Mouse (Mus musculus): ENCODE measurements around the gene Clec10a. TPM values are rescaled to one million over a fixed set of nuclear protein-coding genes. Genes with fewer than 3 reads are reported as not detected.

Clec10a gene
- polyA plus RNA-seq, 1 experiment, result not detected

- H3K27me3 ChIP-seq (ENCODE audit: control insufficient read depth, insufficient read depth, low read length, poor library complexity, severe bottlenecking), result no peaks in the 10 kb centered on the region
- TF ChIP-seq POLR2A (IDR thresholded peaks at IDR 0.05; ENCODE audit: insufficient read depth, low read length) (no peak), CTCF (IDR thresholded peaks at IDR 0.05; ENCODE audit: low read depth, low read length) (peak; percentile 79), EP300 (IDR thresholded peaks at IDR 0.05; ENCODE audit: insufficient read depth, low read depth, low read length) (no peak)
- H3K36me3 ChIP-seq (ENCODE audit: control insufficient read depth, insufficient read depth, low read length, poor library complexity, severe bottlenecking), result no peaks in the 10 kb centered on the region
- no peak overlapping the region for H3K9ac ChIP-seq (ENCODE audit: low read depth, poor library complexity, severe bottlenecking)
- no peak overlapping the region for H3K27ac ChIP-seq (ENCODE audit: insufficient read depth, low read length)
- H3K4me3 ChIP-seq (ENCODE audit: low read depth, low read length), result no peak overlapping the region
- no peaks in the 10 kb centered on the region for H3K9me3 ChIP-seq (replicated peaks; ENCODE audit: control insufficient read depth, insufficient read depth, low read length, poor library complexity, severe bottlenecking)
- H3K4me1 ChIP-seq (ENCODE audit: control insufficient read depth, insufficient read depth, low read length), result no peaks in the 10 kb centered on the region
Observed at GRCm38 (mm10) chr11:70201691-70202090, 45.7 kb downstream of the Clec10a start.

DNA sequence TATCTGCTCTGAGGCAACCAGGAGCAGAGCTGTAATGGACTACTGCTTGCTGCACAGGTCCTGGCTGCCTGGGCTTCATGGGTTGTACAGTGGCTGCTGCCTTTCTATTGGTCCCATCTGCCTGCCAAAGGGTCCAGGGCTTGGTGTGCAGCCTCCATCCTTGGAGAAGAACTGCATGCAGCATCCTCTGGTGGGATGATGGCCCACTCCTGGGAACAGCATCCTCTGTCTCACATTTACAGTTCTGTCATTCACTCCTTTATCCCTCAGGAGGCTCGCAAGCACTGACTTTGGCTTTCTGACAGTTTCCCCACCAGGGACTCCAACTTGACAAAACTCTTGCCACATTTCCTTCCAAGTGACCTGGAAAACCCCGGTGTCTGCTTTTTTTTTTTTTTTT lies 50.8 kb downstream of the Clec10a start:
- Histone ChIP-seq H3K27ac (ENCODE audit: insufficient read depth, low read length) (no peak overlapping the region), H3K9me3 (replicated peaks; ENCODE audit: control insufficient read depth, insufficient read depth, low read length, poor library complexity, severe bottlenecking) (no peaks in the 10 kb centered on the region), H3K27me3 (ENCODE audit: control insufficient read depth, insufficient read depth, low read length, poor library complexity, severe bottlenecking) (no peaks in the 10 kb centered on the region), H3K9ac (ENCODE audit: low read depth, poor library complexity, severe bottlenecking) (no peak overlapping the region), H3K4me1 (ENCODE audit: control insufficient read depth, insufficient read depth, low read length) (no peaks in the 10 kb centered on the region), H3K4me3 (ENCODE audit: low read depth, low read length) (no peak overlapping the region), H3K36me3 (ENCODE audit: control insufficient read depth, insufficient read depth, low read length, poor library complexity, severe bottlenecking) (no peaks in the 10 kb centered on the region)
- TF ChIP-seq CTCF (IDR thresholded peaks at IDR 0.05; ENCODE audit: low read depth, low read length) (no peak), POLR2A (IDR thresholded peaks at IDR 0.05; ENCODE audit: insufficient read depth, low read length) (no peak)

GRCm38 (mm10) chr11:70207283-70207682 lies 51.3 kb downstream of the Clec10a start:
- no peak overlapping the region for H3K9ac ChIP-seq (ENCODE audit: low read depth, poor library complexity, severe bottlenecking)
- no peaks in the 10 kb centered on the region for H3K9me3 ChIP-seq (replicated peaks; ENCODE audit: control insufficient read depth, insufficient read depth, low read length, poor library complexity, severe bottlenecking)
- H3K4me1 ChIP-seq (ENCODE audit: control insufficient read depth, insufficient read depth, low read length), result no peaks in the 10 kb centered on the region
- H3K4me3 ChIP-seq (ENCODE audit: low read depth, low read length), result no peak overlapping the region
- H3K27ac ChIP-seq (ENCODE audit: insufficient read depth, low read length), result no peak overlapping the region
- TF ChIP-seq CTCF (IDR thresholded peaks at IDR 0.05; ENCODE audit: low read depth, low read length) (no peak), EP300 (IDR thresholded peaks at IDR 0.05; ENCODE audit: insufficient read depth, low read depth, low read length) (no peak), POLR2A (IDR thresholded peaks at IDR 0.05; ENCODE audit: insufficient read depth, low read length) (no peak)
- no peaks in the 10 kb centered on the region for H3K27me3 ChIP-seq (ENCODE audit: control insufficient read depth, insufficient read depth, low read length, poor library complexity, severe bottlenecking)
- H3K36me3 ChIP-seq (ENCODE audit: control insufficient read depth, insufficient read depth, low read length, poor library complexity, severe bottlenecking), result no peaks in the 10 kb centered on the region

GRCm38 (mm10) chr11:70208778-70209388 lies 52.9 kb downstream of the Clec10a start:
- H3K4me3 ChIP-seq (ENCODE audit: low read depth, low read length), result no peak overlapping the region
- H3K36me3 ChIP-seq (ENCODE audit: control insufficient read depth, insufficient read depth, low read length, poor library complexity, severe bottlenecking), result no peaks in the 10 kb centered on the region
- TF ChIP-seq EP300 (IDR thresholded peaks at IDR 0.05; ENCODE audit: insufficient read depth, low read depth, low read length), result no peak
- TF ChIP-seq CTCF (IDR thresholded peaks at IDR 0.05; ENCODE audit: low read depth, low read length), result no peak
- TF ChIP-seq POLR2A (IDR thresholded peaks at IDR 0.05; ENCODE audit: insufficient read depth, low read length), result no peak
- H3K9ac ChIP-seq (ENCODE audit: low read depth, poor library complexity, severe bottlenecking), result no peak overlapping the region
- H3K27ac ChIP-seq (ENCODE audit: insufficient read depth, low read length), result no peak overlapping the region; the same call in 1 of the 2 replicates
- no peaks in the 10 kb centered on the region for H3K27me3 ChIP-seq (ENCODE audit: control insufficient read depth, insufficient read depth, low read length, poor library complexity, severe bottlenecking)
- no peaks in the 10 kb centered on the region for H3K9me3 ChIP-seq (replicated peaks; ENCODE audit: control insufficient read depth, insufficient read depth, low read length, poor library complexity, severe bottlenecking)
- H3K4me1 ChIP-seq (ENCODE audit: control insufficient read depth, insufficient read depth, low read length), result no peaks in the 10 kb centered on the region

- Histone ChIP-seq H3K4me1 (ENCODE audit: control insufficient read depth, insufficient read depth, low read length) (no peaks in the 10 kb centered on the region), H3K27ac (ENCODE audit: insufficient read depth, low read length) (no peak overlapping the region), H3K27me3 (ENCODE audit: control insufficient read depth, insufficient read depth, low read length, poor library complexity, severe bottlenecking) (no peaks in the 10 kb centered on the region), H3K9me3 (replicated peaks; ENCODE audit: control insufficient read depth, insufficient read depth, low read length, poor library complexity, severe bottlenecking) (no peaks in the 10 kb centered on the region), H3K9ac (ENCODE audit: low read depth, poor library complexity, severe bottlenecking) (no peak overlapping the region), H3K36me3 (ENCODE audit: control insufficient read depth, insufficient read depth, low read length, poor library complexity, severe bottlenecking) (no peaks in the 10 kb centered on the region), H3K4me3 (ENCODE audit: low read depth, low read length) (no peak overlapping the region)
- no peak for TF ChIP-seq CTCF (IDR thresholded peaks at IDR 0.05; ENCODE audit: low read depth, low read length)
- no peak for TF ChIP-seq POLR2A (IDR thresholded peaks at IDR 0.05; ENCODE audit: insufficient read depth, low read length)
- no peak for TF ChIP-seq EP300 (IDR thresholded peaks at IDR 0.05; ENCODE audit: insufficient read depth, low read depth, low read length)
Observed at GRCm38 (mm10) chr11:70210681-70211080, 54.7 kb downstream of the Clec10a start.

GRCm38 (mm10) chr11:70211972-70212371 lies 56.0 kb downstream of the Clec10a start:
- Histone ChIP-seq H3K4me1 (ENCODE audit: control insufficient read depth, insufficient read depth, low read length) (no peaks in the 10 kb centered on the region), H3K9ac (ENCODE audit: low read depth, poor library complexity, severe bottlenecking) (no peak overlapping the region), H3K9me3 (replicated peaks; ENCODE audit: control insufficient read depth, insufficient read depth, low read length, poor library complexity, severe bottlenecking) (no peaks in the 10 kb centered on the region), H3K27ac (ENCODE audit: insufficient read depth, low read length) (no peak overlapping the region), H3K27me3 (ENCODE audit: control insufficient read depth, insufficient read depth, low read length, poor library complexity, severe bottlenecking) (no peaks in the 10 kb centered on the region), H3K36me3 (ENCODE audit: control insufficient read depth, insufficient read depth, low read length, poor library complexity, severe bottlenecking) (no peaks in the 10 kb centered on the region), H3K4me3 (ENCODE audit: low read depth, low read length) (no peak overlapping the region)
- no peak for TF ChIP-seq POLR2A (IDR thresholded peaks at IDR 0.05; ENCODE audit: insufficient read depth, low read length)
- no peak for TF ChIP-seq EP300 (IDR thresholded peaks at IDR 0.05; ENCODE audit: insufficient read depth, low read depth, low read length)
- no peak for TF ChIP-seq CTCF (IDR thresholded peaks at IDR 0.05; ENCODE audit: low read depth, low read length)

Measured in ES-Bruce4 (cell line).